Mouse (Mus musculus) cerebellum, adult (tissue): Measurements from ENCODE around the gene Klhl3.

ENCODE experiments used
- ATAC-seq: cut with Nextera tagmentation; 2 replicates; pipeline ENCODE4 v1.9.2; 2017; ENCODE audit warnings: mild to moderate bottlenecking, moderate library complexity, mixed read lengths; ENCODE audit not compliant: insufficient number of reproducible peaks, low FRiP score, low TSS enrichment

Klhl3 gene

GRCm38 (mm10) chr13:58034985-58035384, 78.4 kb downstream of the Klhl3 start:
- ATAC-seq = no peak

- ATAC-seq = no peak
Observed at GRCm38 (mm10) chr13:58034507-58034906, 78.9 kb downstream of the Klhl3 start.

- ATAC-seq = no peak
Observed at GRCm38 (mm10) chr13:58031755-58032154, 81.6 kb downstream of the Klhl3 start.

- no peak for ATAC-seq
Observed at GRCm38 (mm10) chr13:58027115-58027514, 86.3 kb downstream of the Klhl3 start.

- ATAC-seq = no peak
Observed at GRCm38 (mm10) chr13:58025701-58026414, 87.5 kb downstream of the Klhl3 start.

- ATAC-seq = peak; percentile 93
Observed at GRCm38 (mm10) chr13:58023726-58024453, 89.5 kb downstream of the Klhl3 start.

GRCm38 (mm10) chr13:58023001-58023560, 90.3 kb downstream of the Klhl3 start:
- ATAC-seq = no peak

- no peak for ATAC-seq
Observed at GRCm38 (mm10) chr13:58020428-58020827, 93.0 kb downstream of the Klhl3 start.

- no peak for ATAC-seq
Observed at GRCm38 (mm10) chr13:58017298-58017697, 96.1 kb downstream of the Klhl3 start.

- ATAC-seq = peak; percentile 60
Observed at GRCm38 (mm10) chr13:58012067-58012925, 101.1 kb downstream of the Klhl3 start.

- ATAC-seq = peak; percentile 46
Observed at GRCm38 (mm10) chr13:58011526-58011925, 101.9 kb downstream of the Klhl3 start.

GRCm38 (mm10) chr13:58010416-58010815, 103.0 kb downstream of the Klhl3 start:
- no peak for ATAC-seq

GRCm38 (mm10) chr13:58009275-58009674, 104.1 kb downstream of the Klhl3 start:
- ATAC-seq = no peak

GRCm38 (mm10) chr13:58008038-58008364, 105.4 kb downstream of the Klhl3 start:
- ATAC-seq = no peak

GRCm38 (mm10) chr13:58007256-58008037, 105.9 kb downstream of the Klhl3 start:
- ATAC-seq = no peak

- ATAC-seq = no peak
Observed at GRCm38 (mm10) chr13:58001792-58002191, 111.6 kb downstream of the Klhl3 start.

GRCm38 (mm10) chr13:57996536-57996935, 116.9 kb downstream of the Klhl3 start:
- ATAC-seq = no peak

GRCm38 (mm10) chr13:57995864-57996263, 117.5 kb downstream of the Klhl3 start:
- ATAC-seq = no peak

GRCm38 (mm10) chr13:57984637-57985036, 128.8 kb downstream of the Klhl3 start:
- no peak for ATAC-seq

- no peak for ATAC-seq
Observed at GRCm38 (mm10) chr13:57984163-57984562, 129.2 kb downstream of the Klhl3 start.
